Mouse (Mus musculus): ENCODE data around the gene Nfib.

- TF ChIP-seq POLR2AphosphoS2 (IDR thresholded peaks at IDR 0.05; ENCODE audit: insufficient read length, low read depth) (no peak), POLR2A (IDR thresholded peaks at IDR 0.05; ENCODE audit: insufficient read length, low read depth) (no peak), CEBPB (IDR thresholded peaks at IDR 0.05; ENCODE audit: insufficient read depth, poor library complexity, severe bottlenecking) (no peak), TCF3 (IDR thresholded peaks at IDR 0.05; ENCODE audit: insufficient read length, low read depth) (no peak), MYOD1 (IDR thresholded peaks at IDR 0.05; ENCODE audit: control insufficient read depth in 1 of 3, insufficient read length in 2 of 3, low read depth in 2 of 3) (no peak)
Measured at GRCm38 (mm10) chr4:82390545-82390944, 315.0 kb downstream of the Nfib start.

Measured in myocyte (in vitro differentiated cells).